In the genomic region with DNA sequence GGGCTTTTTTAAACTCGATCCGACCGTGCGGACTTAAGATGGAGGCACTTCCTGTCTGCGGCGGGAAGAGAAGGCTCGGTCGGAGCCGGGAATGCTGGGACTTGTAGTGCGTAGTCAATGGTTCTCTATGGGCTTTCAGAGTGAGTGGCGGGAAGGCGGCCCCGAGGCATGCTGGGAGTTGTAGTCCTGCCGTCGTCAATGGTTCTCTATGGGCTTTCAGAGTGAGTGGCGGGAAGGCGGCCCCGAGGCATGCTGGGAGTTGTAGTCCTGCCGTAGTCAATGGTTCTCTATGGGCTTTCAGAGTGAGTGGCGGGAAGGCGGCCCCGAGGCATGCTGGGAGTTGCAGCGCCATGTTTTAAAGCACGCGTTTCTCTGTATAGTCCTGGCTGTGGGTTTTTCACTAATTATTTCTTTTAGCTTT, we compare ENCODE assay signal across 8 mouse cellular contexts. TPM values are rescaled to one million over a fixed set of nuclear protein-coding genes. Genes with fewer than 3 reads are reported as not detected.
A peak's percentile ranks its signal among the peaks of the same experiment; 100 is the strongest.
DNase-seq lines count a peak whose midpoint lies in the region; ATAC-seq and TF ChIP-seq lines count a peak whose summit lies in the region.
"Not testable (repeated sequence)": the region's sequence is repeated elsewhere in the genome, so short reads cannot be mapped to it uniquely, and the experiment has no call there.

No protein-coding gene starts in this region.

- H3K4me1 ChIP-seq in bone marrow, adult 2 months (ENCODE audit: control insufficient read depth, insufficient read depth, low read length); embryonic facial prominence, embryonic 15.5 days; limb, embryonic 12.5 days (replicated peaks); midbrain, embryonic 14.5 days (ENCODE audit: control insufficient read depth, insufficient read depth, low read length): not testable (repeated sequence)

- H3K9me3 ChIP-seq in embryonic facial prominence, embryonic 15.5 days (replicated peaks) = peaks cover 22% of the 10 kb centered on the region
- H3K9me3 ChIP-seq in limb, embryonic 12.5 days = peaks cover 42% of the 10 kb centered on the region
- H3K9me3 ChIP-seq in midbrain, embryonic 14.5 days (ENCODE audit: control insufficient read depth, low read length) = peaks cover 37% of the 10 kb centered on the region

- not testable (repeated sequence) for H3K4me2 ChIP-seq in embryonic facial prominence, embryonic 15.5 days (replicated peaks); limb, embryonic 12.5 days
- peak overlapping the region; percentile 40 for H3K4me2 ChIP-seq in midbrain, embryonic 14.5 days (ENCODE audit: low read length)

- not testable (repeated sequence) for TF ChIP-seq POLR2A in bone marrow, adult 2 months (IDR thresholded peaks at IDR 0.05; ENCODE audit: borderline replicate concordance, control insufficient read depth, low read depth, low read length)

- peak; percentile 99 for DNase-seq in A20 (ENCODE audit: low read depth, low spot score)
- peak; percentile 100 for DNase-seq in heart, adult 8-10 months (ENCODE audit: low spot score)
- DNase-seq in kidney, adult 8-10 months = peak; percentile 100
- peak; percentile 99 for DNase-seq in midbrain, embryonic 14.5 days
- DNase-seq in spleen, adult 18-20 months = peak; percentile 96 to 100

- TF ChIP-seq CTCF in bone marrow, adult 2 months (IDR thresholded peaks at IDR 0.05; ENCODE audit: control insufficient read depth, insufficient read depth, low read length) = not testable (repeated sequence)

- H3K27ac ChIP-seq in bone marrow, adult 2 months (ENCODE audit: control insufficient read depth, insufficient read depth, low read depth, low read length, poor library complexity) = not testable (repeated sequence)
- H3K27ac ChIP-seq in embryonic facial prominence, embryonic 15.5 days (replicated peaks) = peak overlapping the region; percentile 69
- peak overlapping the region; percentile 68 for H3K27ac ChIP-seq in limb, embryonic 12.5 days
- H3K27ac ChIP-seq in midbrain, embryonic 14.5 days (replicated peaks; ENCODE audit: low read depth, low read length) = peak overlapping the region; percentile 89

- H3K36me3 ChIP-seq in embryonic facial prominence, embryonic 15.5 days = not testable (repeated sequence)
- peaks cover 16% of the 10 kb centered on the region for H3K36me3 ChIP-seq in limb, embryonic 12.5 days
- peaks cover 19% of the 10 kb centered on the region for H3K36me3 ChIP-seq in midbrain, embryonic 14.5 days (ENCODE audit: control insufficient read depth, insufficient read depth, low read length)

- peak; percentile 97 for ATAC-seq in embryonic facial prominence, embryonic 15.5 days (ENCODE audit: insufficient number of reproducible peaks, low FRiP score, low TSS enrichment, low read depth)
- peak; percentile 99 for ATAC-seq in limb, embryonic 12.5 days (ENCODE audit: insufficient number of reproducible peaks, insufficient read depth, low FRiP score, low TSS enrichment, low read depth)
- ATAC-seq in midbrain, embryonic 14.5 days (ENCODE audit: low FRiP score, low TSS enrichment) = peak; percentile 95

- H3K27me3 ChIP-seq in embryonic facial prominence, embryonic 15.5 days; limb, embryonic 12.5 days; midbrain, embryonic 14.5 days (ENCODE audit: control insufficient read depth, insufficient read depth, low read length): not testable (repeated sequence)

- WGBS in bone marrow, adult 2 months = 52% methylated on average over 25 of the region's 25 CpGs
- WGBS in embryonic facial prominence, embryonic 15.5 days = 52% methylated on average over 25 of the region's 25 CpGs
- WGBS in limb, embryonic 12.5 days = 59% methylated on average over 25 of the region's 25 CpGs
- 48% methylated on average over 25 of the region's 25 CpGs for WGBS in midbrain, embryonic 14.5 days

- peak overlapping the region; percentile 44 for H3K9ac ChIP-seq in embryonic facial prominence, embryonic 15.5 days
- peak overlapping the region; percentile 83 for H3K9ac ChIP-seq in limb, embryonic 12.5 days (replicated peaks)
- peak overlapping the region; percentile 81 for H3K9ac ChIP-seq in midbrain, embryonic 14.5 days (replicated peaks; ENCODE audit: low read length)

- peak overlapping the region; percentile 71 for H3K4me3 ChIP-seq in bone marrow, adult 2 months (replicated peaks; ENCODE audit: control insufficient read depth, low read depth, low read length)
- H3K4me3 ChIP-seq in embryonic facial prominence, embryonic 15.5 days (replicated peaks) = peak overlapping the region; percentile 48
- H3K4me3 ChIP-seq in limb, embryonic 12.5 days (replicated peaks) = peak overlapping the region; percentile 54
- peak overlapping the region; percentile 52 for H3K4me3 ChIP-seq in midbrain, embryonic 14.5 days (replicated peaks; ENCODE audit: low read depth, low read length)

RNA-seq across cellular contexts. Expression of a gene that starts 0.4 kb away (rescaled TPM):
- polyA plus RNA-seq in bone marrow, adult 2 months (2011; ENCODE audit: insufficient read depth, insufficient read length, low replicate concordance, missing spikeins) = 135 and 477 TPM in 2 replicates
- 190 and 192 TPM in 2 replicates for polyA plus RNA-seq in embryonic facial prominence, embryonic 15.5 days (2015; fragmentation: Nextera tagmentation; extraction: Ambion mirVana)
- 10 to 100 TPM; 17.8 to 49.6 (median 29.3) TPM for total RNA-seq in heart, adult 8-10 months (2022)
- 190 and 276 TPM in 2 replicates for polyA plus RNA-seq in limb, embryonic 12.5 days (2016; fragmentation: Nextera tagmentation; extraction: Ambion mirVana)
- polyA plus RNA-seq in midbrain, embryonic 14.5 days (2014; fragmentation: Nextera tagmentation; extraction: Ambion mirVana) = 126 and 339 TPM in 2 replicates
